Mouse (Mus musculus) G1E (cell line): ENCODE data around the gene Insr.

Experiments used
- CTCF ChIP-seq: IDR thresholded peaks from 2 replicates; pipeline ENCODE4 v1.5.1; 2012; ENCODE audit warnings: low read depth, low read length, inconsistent platforms, mixed read lengths
- GATA1 ChIP-seq: IDR thresholded peaks from 2 replicates; pipeline ENCODE4 v1.6.1; 2012; ENCODE audit warnings: borderline replicate concordance, low read length, inconsistent platforms, mixed read lengths
- POLR2AphosphoS5 ChIP-seq: IDR thresholded peaks from 2 replicates; pipeline ENCODE4 v1.6.1; 2012; ENCODE audit warnings: low read depth, low read length, inconsistent platforms; ENCODE audit not compliant: insufficient replicate concordance
- TAL1 ChIP-seq: conservative IDR thresholded peaks from 2 replicates; pipeline ENCODE4 v1.6.1; 2012; ENCODE audit warnings: low read depth, low read length, inconsistent platforms, mixed read lengths

GRCm38 (mm10) chr8:3278934-3279720, at the start of gene Insr:
- TF ChIP-seq GATA1 (no peak), CTCF (no peak), TAL1 (no peak), POLR2AphosphoS5 (no peak)
